Mouse (Mus musculus): Measurements from ENCODE around the gene Gramd1a. TPM values are rescaled to one million over a fixed set of nuclear protein-coding genes. Genes with fewer than 3 reads are reported as not detected.

The Gramd1a gene
- polyA plus RNA-seq, 1 experiment from 2014 or later = 155 TPM

DNA sequence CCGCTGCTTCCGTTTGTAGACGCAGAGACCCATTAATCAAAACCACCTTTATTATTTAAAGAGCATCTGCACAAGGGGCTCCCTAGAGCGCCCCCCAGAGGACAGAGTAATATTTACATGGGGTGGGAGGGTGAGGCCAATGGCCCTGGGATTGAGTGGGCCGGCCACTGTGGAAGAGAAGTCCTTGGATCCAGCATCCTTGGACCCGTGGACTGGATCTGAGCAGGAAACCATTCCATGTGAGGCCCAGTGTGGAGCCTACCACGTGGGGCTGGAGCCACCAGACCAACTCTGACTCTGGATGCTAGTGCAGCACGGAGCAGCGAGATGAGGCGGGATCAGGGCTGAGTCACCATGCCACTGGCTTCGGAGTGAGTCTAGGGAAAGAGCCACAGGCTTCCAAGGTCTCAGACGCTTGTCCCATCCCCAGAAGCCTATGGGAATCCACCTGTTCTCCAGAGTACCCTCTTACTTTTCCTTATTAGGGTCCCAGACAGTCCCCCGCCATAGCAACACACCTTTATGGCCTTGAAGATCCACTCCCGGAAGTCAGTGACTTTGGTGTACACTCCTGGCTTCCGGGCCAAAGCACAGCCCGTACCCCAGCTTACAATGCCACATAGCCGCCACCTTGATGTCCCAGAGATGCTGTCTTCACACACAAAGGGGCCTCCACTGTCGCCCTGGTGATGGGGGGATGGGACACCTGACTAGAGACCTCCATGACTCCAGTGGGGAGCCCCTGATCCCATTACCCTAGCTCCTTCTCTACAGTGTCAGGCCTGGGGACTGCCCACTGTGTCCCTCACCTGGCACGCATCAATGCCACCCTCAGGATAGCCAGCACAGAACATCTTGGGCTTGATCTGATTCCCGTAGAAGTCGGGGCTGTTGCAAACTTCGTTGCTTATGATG is 56.7 kb downstream of the Gramd1a start:
- Histone ChIP-seq H3K27me3 (no peaks in the 10 kb centered on the region), H3K9me3 (no peaks in the 10 kb centered on the region), H3K36me3 (replicated peaks) (no peaks in the 10 kb centered on the region), H3K4me2 (no peak overlapping the region), H3K4me3 (replicated peaks) (no peak overlapping the region), H3K9ac (no peak overlapping the region), H3K4me1 (0 out of 2 replicates have a peak, but pooled peaks cover 4% of the 10 kb centered on the region), H3K27ac (no peak overlapping the region)
- WGBS = 81% methylated on average over 22 of the region's 22 CpGs
- ATAC-seq (ENCODE audit: low FRiP score) = no peak

DNA sequence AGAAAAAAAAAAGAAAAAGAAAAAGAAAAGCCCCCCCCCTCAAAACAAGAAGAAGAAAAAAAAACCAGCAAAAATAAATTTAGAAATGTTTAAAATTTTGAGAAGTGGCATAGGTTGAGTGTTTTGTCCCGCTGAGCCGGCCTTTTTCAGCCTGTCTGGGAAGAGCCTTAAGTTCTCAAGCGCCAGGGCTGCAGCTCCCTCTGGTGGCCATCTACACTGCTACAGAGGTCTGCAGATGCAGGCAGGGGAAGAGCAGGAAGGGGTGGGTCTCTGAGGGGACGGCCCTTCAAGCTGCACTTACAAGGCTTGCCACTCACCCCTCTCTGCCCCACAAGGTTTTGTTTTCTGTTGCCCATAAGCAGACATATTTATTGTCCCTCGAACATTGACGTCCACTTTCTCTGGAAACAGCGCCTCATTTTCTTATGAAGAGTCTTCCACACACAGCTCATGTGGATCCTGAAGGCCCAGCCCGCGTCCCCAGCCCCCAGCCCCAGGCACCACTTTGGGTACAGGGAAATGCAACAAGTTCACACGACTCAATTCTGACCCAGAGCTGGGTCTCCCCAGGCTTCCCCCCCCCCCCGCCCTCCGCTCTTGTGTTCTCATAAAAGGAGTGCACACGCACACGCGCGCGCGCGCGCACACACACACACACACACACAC is 58.0 kb downstream of the Gramd1a start:
- Histone ChIP-seq H3K4me3 (replicated peaks) (peak overlapping the region; percentile 23), H3K4me2 (peak overlapping the region; percentile 43), H3K27ac (no peak overlapping the region), H3K9ac (no peak overlapping the region), H3K4me1 (0 out of 2 replicates have a peak, but pooled peaks cover 4% of the 10 kb centered on the region), H3K36me3 (replicated peaks) (no peaks in the 10 kb centered on the region), H3K9me3 (no peaks in the 10 kb centered on the region), H3K27me3 (no peaks in the 10 kb centered on the region)
- 44% methylated on average over 19 of the region's 20 CpGs for WGBS
- peak; percentile 90 for ATAC-seq (ENCODE audit: low FRiP score)

DNA sequence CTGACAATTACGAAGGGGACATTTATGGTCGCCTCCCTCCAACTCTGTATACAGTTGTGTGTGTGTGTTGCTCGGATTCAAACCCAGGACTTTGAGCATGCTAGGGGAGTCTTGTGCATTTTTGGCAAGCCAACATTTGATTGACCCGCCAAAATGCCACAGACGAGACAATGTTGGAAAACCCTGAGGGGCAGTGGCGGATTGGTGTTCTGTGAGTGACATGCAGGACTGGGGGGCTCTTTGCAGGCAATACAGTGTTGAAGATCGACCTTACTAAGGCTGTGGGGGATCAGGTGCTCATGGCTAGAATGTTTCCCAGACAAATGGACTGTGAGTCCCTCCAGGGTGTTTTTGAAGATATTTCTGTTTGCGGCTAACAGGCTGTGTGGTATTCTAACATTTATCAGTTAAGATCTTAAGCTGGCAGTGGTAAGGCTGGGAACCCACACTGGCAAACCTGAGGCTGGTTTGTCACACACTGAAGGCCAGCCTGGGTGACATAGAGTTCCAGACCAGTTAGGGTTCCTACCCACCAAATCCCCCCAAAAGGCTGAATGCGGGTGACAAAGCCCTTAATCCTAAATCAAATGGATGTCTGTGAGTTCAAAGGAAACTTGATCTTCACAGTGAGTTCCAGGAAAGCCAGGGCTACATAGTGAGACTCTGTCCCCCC is 58.7 kb downstream of the Gramd1a start:
- 74% methylated on average over 9 of the region's 9 CpGs for WGBS
- H3K4me3 ChIP-seq (replicated peaks) = no peak overlapping the region
- H3K4me1 ChIP-seq = 0 out of 2 replicates have a peak, but pooled peaks cover 4% of the 10 kb centered on the region
- H3K9ac ChIP-seq = no peak overlapping the region
- no peak overlapping the region for H3K4me2 ChIP-seq
- ATAC-seq (ENCODE audit: low FRiP score) = no peak
- H3K36me3 ChIP-seq (replicated peaks) = no peaks in the 10 kb centered on the region
- H3K27me3 ChIP-seq = no peaks in the 10 kb centered on the region; the same call in 1 of the 2 replicates
- no peaks in the 10 kb centered on the region for H3K9me3 ChIP-seq
- H3K27ac ChIP-seq = no peak overlapping the region

DNA sequence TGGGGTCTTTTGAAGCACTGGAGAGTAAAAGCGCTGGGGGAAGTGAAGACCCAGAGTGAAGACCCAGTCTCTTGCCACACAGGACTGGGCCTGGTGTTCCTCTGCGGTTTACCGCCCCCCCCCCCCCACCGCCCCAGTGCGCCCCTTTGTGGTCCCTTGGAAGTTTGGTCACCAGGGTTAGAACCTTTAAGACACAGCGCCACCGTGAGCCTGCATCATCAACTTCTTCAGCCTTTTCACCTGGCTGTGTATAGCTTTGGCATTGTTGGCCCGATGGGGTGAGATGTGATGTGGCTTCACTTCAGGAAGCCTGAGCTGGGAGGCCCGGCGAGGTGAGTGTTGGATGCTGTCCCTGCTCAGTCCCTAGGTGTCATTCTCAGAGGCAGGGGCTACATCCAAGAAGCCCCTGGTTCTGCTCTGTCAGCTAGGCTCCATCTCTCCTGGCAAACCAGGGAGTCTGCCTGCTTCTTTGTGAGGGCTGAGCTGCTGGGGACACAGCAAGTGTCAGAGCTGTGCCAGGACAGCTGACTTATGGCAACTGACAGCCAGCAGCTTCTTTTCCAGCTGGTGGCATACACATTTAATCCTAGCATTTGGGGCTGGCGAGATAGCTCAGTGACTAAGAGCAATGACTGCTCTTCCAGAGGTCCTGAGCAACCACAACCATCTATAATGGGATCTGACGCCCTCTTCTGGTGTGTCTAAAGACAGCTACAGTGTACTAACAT is 60.8 kb downstream of the Gramd1a start:
- WGBS = 24% methylated on average over 11 of the region's 12 CpGs
- ATAC-seq (ENCODE audit: low FRiP score) = no peak

DNA sequence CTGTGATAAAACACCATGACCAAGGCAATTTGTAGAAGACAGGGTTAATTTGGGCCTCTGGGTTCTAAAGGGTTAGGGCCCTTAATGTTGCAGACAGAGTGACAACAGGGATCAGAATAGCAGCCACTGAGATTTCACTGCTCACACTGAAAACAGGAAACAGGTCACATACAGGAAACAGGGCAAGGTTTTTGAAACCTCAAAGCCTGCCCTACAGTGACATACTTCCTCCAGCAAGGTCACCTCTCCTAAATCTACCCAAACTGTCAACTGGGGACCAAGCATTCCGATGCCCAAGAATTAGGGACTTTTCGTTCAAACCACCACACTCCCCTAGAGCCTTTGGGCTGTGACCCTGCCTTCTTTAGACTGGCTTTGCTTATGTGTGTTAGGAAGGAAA is 66.0 kb downstream of the Gramd1a start:
- Histone ChIP-seq H3K36me3 (replicated peaks) (no peaks in the 10 kb centered on the region), H3K27me3 (peaks cover 3% of the 10 kb centered on the region; the same call in 1 of the 2 replicates), H3K9ac (no peak overlapping the region), H3K4me1 (peaks cover 7% of the 10 kb centered on the region), H3K4me3 (replicated peaks) (no peak overlapping the region), H3K27ac (no peak overlapping the region), H3K4me2 (no peak overlapping the region), H3K9me3 (no peaks in the 10 kb centered on the region)
- 91% methylated on average over 2 of the region's 2 CpGs for WGBS
- ATAC-seq (ENCODE audit: low FRiP score) = no peak

More for the DNA sequence above, 60.8 kb downstream of the Gramd1a start:
- Histone ChIP-seq H3K9me3 (no peaks in the 10 kb centered on the region), H3K4me2 (no peak overlapping the region), H3K4me1 (0 out of 2 replicates have a peak, but pooled peaks cover 4% of the 10 kb centered on the region), H3K4me3 (replicated peaks) (no peak overlapping the region), H3K36me3 (replicated peaks) (no peaks in the 10 kb centered on the region), H3K27me3 (peaks cover 3% of the 10 kb centered on the region; the same call in 1 of the 2 replicates), H3K9ac (no peak overlapping the region), H3K27ac (no peak overlapping the region)

DNA sequence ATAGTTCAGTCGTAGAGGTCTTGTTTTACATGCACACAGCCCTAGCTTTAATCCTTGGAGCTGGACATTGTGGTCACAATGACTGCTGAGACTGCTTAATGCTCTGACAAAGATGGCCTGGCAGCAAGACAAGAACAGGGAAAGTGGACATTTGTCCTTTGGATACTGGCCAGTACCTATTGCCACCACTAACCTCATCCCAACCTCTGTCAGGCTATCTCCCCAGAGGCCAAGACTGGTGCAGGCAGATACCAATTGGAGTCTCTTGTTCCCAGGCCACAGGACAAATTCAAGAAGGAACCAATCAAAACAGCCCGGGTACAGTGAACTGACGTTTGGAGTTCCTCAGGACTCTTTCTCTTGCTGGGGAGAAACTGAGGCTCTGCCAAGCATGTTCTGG is 67.5 kb downstream of the Gramd1a start:
- Histone ChIP-seq H3K36me3 (replicated peaks) (no peaks in the 10 kb centered on the region), H3K4me1 (peaks cover 9% of the 10 kb centered on the region), H3K4me2 (no peak overlapping the region), H3K9me3 (no peaks in the 10 kb centered on the region), H3K4me3 (replicated peaks) (no peak overlapping the region), H3K27ac (no peak overlapping the region), H3K9ac (no peak overlapping the region), H3K27me3 (peaks cover 5% of the 10 kb centered on the region; the same call in 1 of the 2 replicates)
- ATAC-seq (ENCODE audit: low FRiP score) = no peak
- 71% methylated on average over 3 of the region's 3 CpGs for WGBS

DNA sequence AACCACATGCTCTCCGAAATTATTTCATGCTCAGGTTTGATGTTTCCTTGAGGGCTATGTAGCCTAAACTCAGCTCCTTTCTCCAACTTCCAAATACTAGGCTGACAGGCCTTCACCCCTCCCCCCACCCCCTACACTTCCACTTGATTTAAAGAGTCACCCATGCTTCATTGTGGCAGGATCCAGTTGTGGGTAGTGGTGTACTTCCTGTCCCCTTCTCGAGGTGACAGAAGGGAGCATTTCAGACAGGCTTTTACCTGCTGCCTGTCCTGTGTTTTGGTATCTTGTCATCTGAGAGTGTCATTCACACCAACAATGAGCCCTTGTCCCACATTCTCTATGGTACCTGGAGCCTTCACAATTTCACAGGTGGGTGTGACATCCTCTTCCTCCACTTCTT is 68.4 kb downstream of the Gramd1a start:
- no peak overlapping the region for H3K4me2 ChIP-seq
- WGBS = 85% methylated on average over 2 of the region's 2 CpGs
- no peaks in the 10 kb centered on the region for H3K36me3 ChIP-seq (replicated peaks)
- no peak overlapping the region for H3K9ac ChIP-seq
- H3K27me3 ChIP-seq = peaks cover 7% of the 10 kb centered on the region; the same call in 1 of the 2 replicates
- H3K4me3 ChIP-seq (replicated peaks) = no peak overlapping the region
- H3K9me3 ChIP-seq = no peaks in the 10 kb centered on the region
- no peak overlapping the region for H3K27ac ChIP-seq
- no peak for ATAC-seq (ENCODE audit: low FRiP score)
- peaks cover 15% of the 10 kb centered on the region for H3K4me1 ChIP-seq

DNA sequence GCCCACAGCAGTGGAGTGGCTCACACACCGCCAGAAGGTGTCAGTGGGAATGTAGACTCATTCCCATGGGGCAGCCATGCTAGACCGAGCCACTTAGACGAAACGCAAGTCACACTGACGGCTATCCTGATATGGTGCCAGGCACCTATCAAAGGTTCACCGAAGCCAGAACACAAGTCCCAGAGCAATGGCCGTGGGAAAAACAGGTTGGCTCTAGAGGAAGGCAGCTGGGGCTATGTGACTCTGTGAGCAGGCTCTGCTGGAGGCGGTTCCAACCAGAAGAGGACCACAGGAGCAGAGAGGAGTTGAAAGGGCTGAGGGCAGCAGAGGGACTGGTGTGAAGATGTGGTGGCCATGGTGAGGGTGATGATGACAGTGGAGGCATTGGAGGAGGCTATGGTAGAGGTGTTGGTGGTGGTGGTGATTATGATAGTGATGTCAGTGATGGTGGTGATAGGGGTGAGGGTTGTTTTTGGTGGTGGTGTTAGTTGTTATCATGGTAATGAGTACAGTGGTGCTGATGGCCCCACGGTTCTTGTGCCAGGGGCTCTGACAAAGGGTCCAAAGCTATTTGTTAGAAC is 69.4 kb downstream of the Gramd1a start:
- Histone ChIP-seq H3K9me3 (no peaks in the 10 kb centered on the region), H3K4me3 (replicated peaks) (no peak overlapping the region), H3K27me3 (0 out of 2 replicates have a peak, but pooled peaks cover 4% of the 10 kb centered on the region), H3K4me2 (no peak overlapping the region), H3K36me3 (replicated peaks) (no peaks in the 10 kb centered on the region), H3K4me1 (peaks cover 15% of the 10 kb centered on the region), H3K27ac (no peak overlapping the region), H3K9ac (no peak overlapping the region)
- WGBS = 85% methylated on average over 9 of the region's 9 CpGs
- ATAC-seq (ENCODE audit: low FRiP score) = no peak

DNA sequence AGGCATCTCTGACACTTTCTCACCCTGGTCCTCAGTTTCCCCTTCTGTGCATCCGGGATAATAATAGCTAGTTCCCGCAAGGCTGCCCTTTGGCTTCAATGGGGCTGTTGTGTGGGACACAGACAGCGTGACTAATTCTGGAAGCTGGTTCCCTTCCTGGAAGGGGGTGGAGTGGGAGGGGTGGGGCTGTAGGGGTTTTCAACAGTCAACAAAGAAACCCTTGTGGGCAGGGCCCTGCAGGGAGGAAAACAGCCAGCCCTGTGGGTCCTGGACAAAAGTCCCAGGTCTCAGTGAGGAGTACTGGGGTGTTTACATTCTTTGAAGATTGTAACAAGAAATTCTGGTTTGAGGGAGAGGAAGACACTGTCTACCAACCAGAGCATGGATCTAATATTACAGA is 70.5 kb downstream of the Gramd1a start:
- ATAC-seq (ENCODE audit: low FRiP score) = no peak
- 31% methylated on average over 3 of the region's 3 CpGs for WGBS
- Histone ChIP-seq H3K9me3 (no peaks in the 10 kb centered on the region), H3K9ac (no peak overlapping the region), H3K27me3 (0 out of 2 replicates have a peak, but pooled peaks cover 4% of the 10 kb centered on the region), H3K4me3 (replicated peaks) (no peak overlapping the region), H3K4me2 (no peak overlapping the region), H3K27ac (no peak overlapping the region), H3K4me1 (peaks cover 15% of the 10 kb centered on the region), H3K36me3 (replicated peaks) (no peaks in the 10 kb centered on the region)

DNA sequence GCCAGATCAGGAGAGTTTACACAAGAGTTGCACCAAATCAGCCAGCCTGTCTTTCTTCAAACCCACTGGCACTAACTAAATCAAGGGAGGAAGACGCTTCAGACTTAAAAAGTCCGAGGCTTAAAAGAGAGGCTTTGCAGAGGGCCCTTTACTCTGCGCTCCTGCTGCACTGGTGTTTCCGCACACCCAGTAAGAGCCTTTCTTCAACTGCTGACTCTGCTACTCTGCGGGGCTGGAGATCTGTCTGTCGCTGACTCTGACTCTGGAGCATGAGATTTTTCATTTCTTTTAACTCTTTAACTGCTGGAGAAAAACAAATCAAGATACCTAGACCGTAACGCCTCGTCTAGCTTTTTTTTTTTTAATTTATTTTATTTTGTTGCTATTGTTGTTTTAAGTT is 71.6 kb downstream of the Gramd1a start:
- 68% methylated on average over 9 of the region's 9 CpGs for WGBS
- Histone ChIP-seq H3K9ac (no peak overlapping the region), H3K4me2 (no peak overlapping the region), H3K9me3 (no peaks in the 10 kb centered on the region), H3K36me3 (replicated peaks) (no peaks in the 10 kb centered on the region), H3K4me1 (peaks cover 15% of the 10 kb centered on the region), H3K27me3 (0 out of 2 replicates have a peak, but pooled peaks cover 4% of the 10 kb centered on the region), H3K27ac (no peak overlapping the region), H3K4me3 (replicated peaks) (no peak overlapping the region)
- no peak for ATAC-seq (ENCODE audit: low FRiP score)

DNA sequence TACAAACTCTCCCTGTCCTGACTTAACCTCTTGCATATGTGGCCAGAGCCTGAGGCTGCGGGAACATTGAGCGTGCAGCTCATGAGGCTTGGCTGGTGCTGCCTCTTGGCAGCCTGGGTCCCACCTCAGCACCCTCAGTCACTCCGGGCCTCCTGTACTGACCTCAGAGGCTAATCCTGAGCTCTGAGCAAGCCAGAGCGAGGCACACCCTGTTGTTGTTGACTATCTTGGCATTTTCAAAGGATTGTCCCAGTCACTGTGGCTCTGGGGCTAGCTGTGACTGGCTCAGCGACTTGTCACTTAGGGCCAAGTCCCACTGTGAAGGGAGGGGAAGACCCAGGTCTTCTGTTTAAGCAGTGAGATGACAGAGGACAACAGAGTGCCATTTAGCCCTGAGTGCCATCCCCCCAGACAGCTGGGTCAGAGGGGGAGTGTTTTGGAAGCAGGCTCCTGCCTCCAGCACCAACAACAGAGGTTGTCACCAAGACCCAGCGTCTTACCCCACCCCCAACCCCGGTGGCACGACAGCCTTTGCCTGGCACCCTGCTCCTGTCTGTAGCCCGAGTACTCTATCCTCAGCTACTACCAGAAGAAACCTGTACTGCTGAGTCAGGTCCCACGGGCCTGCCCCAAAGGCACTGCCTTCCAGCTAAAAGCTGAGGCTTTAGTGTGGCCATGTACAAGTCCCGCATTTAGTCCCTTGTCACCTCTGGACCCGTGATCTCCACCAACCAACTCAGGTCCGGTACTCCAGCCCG is 72.7 kb downstream of the Gramd1a start:
- WGBS = 69% methylated on average over 14 of the region's 14 CpGs
- peaks cover 15% of the 10 kb centered on the region for H3K4me1 ChIP-seq
- H3K36me3 ChIP-seq (replicated peaks) = no peaks in the 10 kb centered on the region
- H3K27ac ChIP-seq = no peak overlapping the region
- no peak overlapping the region for H3K4me3 ChIP-seq (replicated peaks)
- H3K4me2 ChIP-seq = no peak overlapping the region
- no peak overlapping the region for H3K9ac ChIP-seq
- ATAC-seq (ENCODE audit: low FRiP score) = no peak
- H3K27me3 ChIP-seq = 0 out of 2 replicates have a peak, but pooled peaks cover 4% of the 10 kb centered on the region
- no peaks in the 10 kb centered on the region for H3K9me3 ChIP-seq

Data from forebrain, embryonic 12.5 days (tissue).